Mouse (Mus musculus) forebrain, embryonic 10.5 days (tissue): ENCODE results near the gene Taf10. TPM values are rescaled to one million over a fixed set of nuclear protein-coding genes. Genes with fewer than 3 reads are reported as not detected.

ENCODE experiments used
- DNase-seq: peaks from one replicate; pipeline ENCODE4 v3.0.0-alpha.2; 2017; ENCODE audit warnings: low spot score; ENCODE audit errors: extremely low spot score
- H3K27ac ChIP-seq: fragments of 300-500 bp; sonication (generic); 2 replicates; pipeline ENCODE4 v1.5.1; 2016; ENCODE audit warnings: mild to moderate bottlenecking
- H3K27me3 ChIP-seq: fragments of 300-500 bp; sonication (generic); 2 replicates; pipeline ENCODE4 v1.6.1; 2016; ENCODE audit warnings: mild to moderate bottlenecking; ENCODE audit not compliant: poor library complexity, severe bottlenecking
- H3K36me3 ChIP-seq: fragments of 300-500 bp; sonication (generic); replicated peaks from 2 replicates; pipeline ENCODE4 v1.6.1; 2016; ENCODE audit warnings: mild to moderate bottlenecking, moderate library complexity
- H3K4me1 ChIP-seq: fragments of 300-500 bp; sonication (generic); 2 replicates; pipeline ENCODE4 v1.6.1; 2016
- H3K4me3 ChIP-seq: fragments of 300-500 bp; sonication (generic); 2 replicates; pipeline ENCODE4 v1.5.1; 2016; ENCODE audit warnings: mild to moderate bottlenecking, moderate library complexity
- H3K9me3 ChIP-seq: fragments of 300-500 bp; sonication (generic); 2 replicates; pipeline ENCODE4 v1.6.1; 2016; ENCODE audit warnings: mild to moderate bottlenecking, moderate library complexity
- WGBS: fragments of 180-500 bp; shearing (Covaris S2); methylation state at CpG from one replicate; pipeline ENCODE4 v1.1.7; 2016; 5-methylcytosine and 5-hydroxymethylcytosine counted together
- polyA plus RNA-seq: library from polyadenylated mRNA; unstranded; fragments of >200 nt; fragmentation: Nextera tagmentation; extraction: Ambion mirVana; gene quantifications from 2 replicates; pipeline ENCODE4 v1.2.1, GENCODE M21; 2016

Gene Taf10
- polyA plus RNA-seq, 1 experiment from 2014 or later = 178 TPM

DNA sequence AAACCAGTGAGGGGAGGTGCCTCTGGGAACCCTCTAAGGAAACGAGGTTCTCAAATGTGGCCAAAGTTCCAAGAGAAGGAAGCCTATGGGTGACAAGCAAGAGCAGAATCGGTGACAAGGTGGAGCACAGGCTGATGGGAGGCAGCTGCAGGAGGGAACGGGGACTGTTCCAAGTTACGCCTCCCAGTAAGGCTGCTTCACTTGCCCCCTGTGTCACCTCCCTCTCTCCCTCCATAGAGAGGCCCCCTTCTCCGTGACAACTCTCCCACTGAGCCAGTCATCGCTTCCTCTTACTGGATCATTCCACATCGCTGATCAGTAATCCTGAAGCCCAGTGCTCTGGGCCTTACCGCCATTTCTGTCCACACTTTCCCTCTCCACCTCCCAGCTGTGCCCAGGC, 30.5 kb upstream of the Taf10 start:
- no peak overlapping the region for H3K4me3 ChIP-seq
- H3K36me3 ChIP-seq = peaks cover 72% of the 10 kb centered on the region
- WGBS = 47% methylated on average over 8 of the region's 8 CpGs
- DNase-seq = no peak
- H3K4me1 ChIP-seq = peaks cover 39% of the 10 kb centered on the region
- peak overlapping the region; percentile 15; the same call in 1 of the 2 replicates for H3K27ac ChIP-seq
- H3K9me3 ChIP-seq = no peaks in the 10 kb centered on the region
- H3K27me3 ChIP-seq = no peaks in the 10 kb centered on the region

DNA sequence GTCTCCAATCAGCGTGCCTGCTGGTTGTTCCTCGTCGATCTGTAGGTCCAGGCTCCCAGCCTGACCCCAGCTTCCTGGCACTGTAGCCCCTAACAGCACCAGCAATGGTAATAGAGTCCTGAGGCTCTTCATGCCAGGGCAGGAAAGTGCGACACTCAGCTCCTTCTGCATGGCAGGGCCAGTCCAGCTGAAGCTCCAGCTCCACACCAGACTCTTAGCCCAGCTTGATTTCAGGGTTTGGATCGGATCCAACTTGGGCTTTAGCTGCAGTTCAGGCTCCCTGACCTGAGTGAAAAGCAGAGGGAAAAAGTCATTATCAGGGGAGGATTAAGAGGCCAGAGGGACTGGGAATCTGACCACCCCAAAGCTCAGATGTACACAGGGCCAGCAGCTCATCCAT, 28.9 kb upstream of the Taf10 start:
- Histone ChIP-seq H3K36me3 (peaks cover 60% of the 10 kb centered on the region), H3K4me1 (peaks cover 35% of the 10 kb centered on the region), H3K27ac (no peak overlapping the region), H3K27me3 (no peaks in the 10 kb centered on the region), H3K4me3 (no peak overlapping the region), H3K9me3 (no peaks in the 10 kb centered on the region)
- WGBS = 90% methylated on average over 5 of the region's 5 CpGs
- no peak for DNase-seq

- peaks cover 65% of the 10 kb centered on the region for H3K36me3 ChIP-seq
- no peak for DNase-seq
- H3K27me3 ChIP-seq = no peaks in the 10 kb centered on the region
- H3K27ac ChIP-seq = no peak overlapping the region
- peaks cover 35% of the 10 kb centered on the region for H3K4me1 ChIP-seq
- no peak overlapping the region for H3K4me3 ChIP-seq
- H3K9me3 ChIP-seq = no peaks in the 10 kb centered on the region
- WGBS = 95% methylated on average over 15 of the region's 15 CpGs
These were observed 28.2 kb upstream of the Taf10 start for GRCm38 (mm10) chr7:105772331-105772730.

DNA sequence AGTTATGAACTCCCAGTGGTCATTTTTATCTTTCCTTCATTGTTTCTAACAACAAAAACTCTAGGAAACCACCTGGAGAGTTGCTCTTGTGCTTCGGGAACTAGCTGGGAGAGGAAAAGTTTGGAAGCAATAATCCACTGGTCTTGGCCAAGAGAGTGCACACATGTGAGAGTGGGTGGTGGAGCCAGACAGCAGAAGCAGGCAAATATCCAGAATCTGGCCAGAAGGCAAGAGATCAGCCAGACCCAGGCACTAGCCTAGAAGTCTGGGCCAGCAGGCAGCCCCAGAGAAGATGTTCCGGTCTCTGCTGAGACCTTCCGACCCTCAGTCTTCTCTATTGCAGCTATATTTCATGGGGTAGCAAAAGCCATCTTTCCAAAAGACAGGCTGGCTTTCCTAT, 25.8 kb upstream of the Taf10 start:
- Histone ChIP-seq H3K4me3 (no peak overlapping the region), H3K27ac (no peak overlapping the region), H3K9me3 (no peaks in the 10 kb centered on the region), H3K4me1 (peaks cover 32% of the 10 kb centered on the region), H3K27me3 (peaks cover 4% of the 10 kb centered on the region), H3K36me3 (peaks cover 75% of the 10 kb centered on the region)
- no peak for DNase-seq
- 96% methylated on average over 3 of the region's 3 CpGs for WGBS

DNA sequence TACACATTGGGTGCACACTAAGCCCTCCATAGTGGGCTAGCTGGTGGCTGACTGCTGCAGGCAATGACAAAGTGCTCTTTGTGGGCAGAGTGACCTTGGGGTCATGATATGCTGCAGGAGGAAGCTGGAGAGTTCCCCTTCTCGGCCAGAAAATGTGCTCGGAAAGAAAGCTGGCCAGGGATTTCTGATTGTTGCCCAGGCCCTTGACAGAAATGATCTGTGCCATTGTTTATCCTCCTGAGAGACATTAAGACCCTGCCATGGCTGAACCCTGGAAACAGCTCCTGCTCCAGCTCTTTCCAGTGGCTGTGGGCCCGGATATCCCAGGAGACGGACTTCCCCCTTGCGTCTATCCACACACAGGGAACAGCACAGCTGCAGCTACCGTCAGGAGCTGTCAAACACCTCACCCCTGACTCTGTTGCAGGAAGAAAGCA, 23.6 kb upstream of the Taf10 start:
- Histone ChIP-seq H3K4me3 (peak overlapping the region; percentile 16), H3K27me3 (peaks cover 26% of the 10 kb centered on the region), H3K4me1 (peaks cover 30% of the 10 kb centered on the region), H3K9me3 (no peaks in the 10 kb centered on the region), H3K36me3 (peaks cover 84% of the 10 kb centered on the region), H3K27ac (peak overlapping the region; percentile 68)
- 35% methylated on average over 6 of the region's 6 CpGs for WGBS
- no peak for DNase-seq

- no peak for DNase-seq
- Histone ChIP-seq H3K27me3 (peaks cover 49% of the 10 kb centered on the region), H3K9me3 (no peaks in the 10 kb centered on the region), H3K27ac (no peak overlapping the region), H3K36me3 (peaks cover 83% of the 10 kb centered on the region), H3K4me3 (no peak overlapping the region), H3K4me1 (peaks cover 36% of the 10 kb centered on the region)
- 92% methylated on average over 11 of the region's 11 CpGs for WGBS
These were observed 20.2 kb upstream of the Taf10 start for GRCm38 (mm10) chr7:105764331-105764730.

DNA sequence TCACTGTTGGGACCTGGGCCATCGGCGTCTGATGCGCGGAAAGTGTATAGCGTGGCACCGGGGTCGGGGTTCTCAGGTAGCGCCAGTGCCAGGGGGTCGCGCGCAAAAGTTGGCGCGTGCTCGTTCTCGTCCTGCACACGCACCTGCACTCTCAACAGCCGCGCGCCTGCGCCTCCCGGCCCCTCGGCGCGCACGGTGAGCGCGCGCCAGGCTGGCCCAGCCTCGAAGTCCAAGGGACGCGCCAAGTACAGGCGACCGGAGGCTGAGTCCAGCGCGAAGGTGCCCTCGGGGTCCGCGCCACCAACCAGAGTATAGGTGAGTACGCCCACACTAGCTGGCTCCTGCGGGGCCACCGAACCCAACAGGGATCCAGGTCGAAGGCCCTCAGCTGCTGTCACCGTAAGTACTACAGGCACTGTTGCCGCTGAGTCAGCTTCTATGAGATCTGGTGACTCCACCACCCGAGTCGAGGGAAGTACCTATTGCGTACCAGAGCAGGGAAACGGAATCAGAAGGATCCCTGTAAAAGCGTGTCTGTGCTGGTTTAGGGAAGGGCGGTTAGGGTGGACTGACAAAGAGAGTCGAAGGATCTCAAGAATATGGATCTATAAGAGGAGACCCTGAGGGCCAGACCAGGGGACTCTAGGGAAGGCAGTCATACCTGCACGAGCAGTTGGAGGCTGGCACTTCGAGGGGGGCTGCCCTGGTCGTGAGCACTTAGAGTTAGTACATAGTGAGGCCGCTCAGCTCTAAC, 18.5 kb upstream of the Taf10 start:
- WGBS = 9% methylated on average over 55 of the region's 55 CpGs
- Histone ChIP-seq H3K4me3 (peak overlapping the region; percentile 42), H3K4me1 (peaks cover 22% of the 10 kb centered on the region), H3K27me3 (peaks cover 49% of the 10 kb centered on the region), H3K27ac (no peak overlapping the region), H3K36me3 (peaks cover 95% of the 10 kb centered on the region), H3K9me3 (no peaks in the 10 kb centered on the region)
- no peak for DNase-seq

DNA sequence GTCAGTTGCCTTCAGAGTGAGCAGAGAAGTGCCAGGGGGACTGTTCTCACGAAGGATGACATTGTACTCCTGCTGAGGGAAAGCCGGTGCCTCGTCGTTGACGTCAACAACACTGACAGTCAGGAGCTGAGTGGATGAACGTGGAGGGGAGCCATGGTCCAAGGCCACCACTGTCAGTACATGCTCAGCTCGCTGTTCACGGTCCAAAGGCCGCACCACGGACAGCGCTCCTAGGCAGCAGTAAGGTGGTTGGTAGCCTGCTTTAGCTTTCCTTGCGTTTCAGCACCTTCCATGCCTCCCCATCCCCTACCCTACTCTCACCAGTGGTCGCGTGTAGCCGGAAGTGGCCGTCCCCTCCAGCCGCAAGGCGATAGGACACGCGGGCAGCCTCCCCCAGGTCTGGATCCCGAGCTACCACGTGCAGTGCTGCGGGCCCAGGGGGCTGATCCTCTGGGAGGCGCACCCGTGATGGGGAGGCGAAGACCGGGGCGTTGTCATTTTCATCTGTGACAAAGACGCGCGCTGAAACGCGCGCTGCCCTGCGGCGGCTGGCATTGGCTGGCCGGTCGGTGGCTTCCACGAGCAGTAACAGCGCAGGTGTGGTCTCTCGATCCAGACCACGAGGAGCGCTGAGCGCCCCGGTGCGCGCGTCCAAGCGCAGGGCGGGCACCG, 17.8 kb upstream of the Taf10 start:
- 9% methylated on average over 51 of the region's 51 CpGs for WGBS
- Histone ChIP-seq H3K4me3 (peak overlapping the region; percentile 42), H3K36me3 (peaks cover 98% of the 10 kb centered on the region), H3K9me3 (no peaks in the 10 kb centered on the region), H3K27ac (0 out of 2 replicates have a peak overlapping the region, but pooled peaks have one; percentile 30), H3K4me1 (peaks cover 14% of the 10 kb centered on the region), H3K27me3 (peaks cover 49% of the 10 kb centered on the region)
- no peak for DNase-seq

- no peaks in the 10 kb centered on the region for H3K9me3 ChIP-seq
- H3K27ac ChIP-seq = no peak overlapping the region
- H3K36me3 ChIP-seq = peaks cover 75% of the 10 kb centered on the region
- no peak for DNase-seq
- H3K4me1 ChIP-seq = peaks cover 22% of the 10 kb centered on the region
- H3K4me3 ChIP-seq = no peak overlapping the region
- 93% methylated on average over 10 of the region's 10 CpGs for WGBS
- H3K27me3 ChIP-seq = no peaks in the 10 kb centered on the region
These were observed 9.1 kb upstream of the Taf10 start for GRCm38 (mm10) chr7:105753281-105753680.

- Histone ChIP-seq H3K9me3 (no peaks in the 10 kb centered on the region), H3K27ac (no peak overlapping the region), H3K4me1 (peaks cover 22% of the 10 kb centered on the region), H3K4me3 (no peak overlapping the region), H3K27me3 (no peaks in the 10 kb centered on the region), H3K36me3 (peaks cover 75% of the 10 kb centered on the region)
- DNase-seq = no peak
- WGBS = 77% methylated on average over 2 of the region's 2 CpGs
These were observed 8.6 kb upstream of the Taf10 start for GRCm38 (mm10) chr7:105752716-105753115.

- DNase-seq = peak; percentile 87
- Histone ChIP-seq H3K4me3 (peak within 1 kb of the TSS; percentile 73), H3K36me3 (peaks cover 75% of the 10 kb centered on the region), H3K27me3 (no peaks in the 10 kb centered on the region), H3K9me3 (no peaks in the 10 kb centered on the region), H3K27ac (peak within 1 kb of the TSS; percentile 87), H3K4me1 (peaks cover 22% of the 10 kb centered on the region)
- WGBS = 24% methylated on average over 20 of the region's 20 CpGs
These were observed 7.6 kb upstream of the Taf10 start, which contains the start of gene Tpp1 for GRCm38 (mm10) chr7:105751491-105752433. Tpp1 (minus strand) TSS chr7:105752235.

DNA sequence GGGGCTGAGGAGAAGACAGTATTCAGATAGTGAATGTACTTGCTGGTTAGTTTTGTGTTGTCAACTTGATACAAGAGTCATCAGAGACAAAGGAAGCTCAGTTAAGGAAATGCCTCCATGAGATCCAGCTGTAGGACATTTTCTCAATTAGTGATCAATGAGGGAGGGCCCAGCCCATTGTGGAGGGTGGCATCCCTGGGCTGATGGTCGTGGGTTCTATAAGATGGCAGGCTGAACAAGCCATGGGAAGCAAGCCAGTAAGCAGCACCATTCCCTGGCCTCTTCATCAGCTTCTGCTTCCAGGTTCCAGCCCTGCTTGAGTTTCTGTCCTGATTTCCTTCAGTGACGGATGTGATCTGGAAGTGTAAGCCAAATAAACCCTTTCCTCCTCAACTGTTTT, 3.6 kb upstream of the Taf10 start:
- Histone ChIP-seq H3K9me3 (no peaks in the 10 kb centered on the region), H3K27ac (no peak overlapping the region), H3K36me3 (peaks cover 46% of the 10 kb centered on the region), H3K4me3 (no peak overlapping the region), H3K27me3 (no peaks in the 10 kb centered on the region), H3K4me1 (peaks cover 39% of the 10 kb centered on the region)
- DNase-seq = no peak
- WGBS = 76% methylated on average over 2 of the region's 2 CpGs
